In the genomic region with DNA sequence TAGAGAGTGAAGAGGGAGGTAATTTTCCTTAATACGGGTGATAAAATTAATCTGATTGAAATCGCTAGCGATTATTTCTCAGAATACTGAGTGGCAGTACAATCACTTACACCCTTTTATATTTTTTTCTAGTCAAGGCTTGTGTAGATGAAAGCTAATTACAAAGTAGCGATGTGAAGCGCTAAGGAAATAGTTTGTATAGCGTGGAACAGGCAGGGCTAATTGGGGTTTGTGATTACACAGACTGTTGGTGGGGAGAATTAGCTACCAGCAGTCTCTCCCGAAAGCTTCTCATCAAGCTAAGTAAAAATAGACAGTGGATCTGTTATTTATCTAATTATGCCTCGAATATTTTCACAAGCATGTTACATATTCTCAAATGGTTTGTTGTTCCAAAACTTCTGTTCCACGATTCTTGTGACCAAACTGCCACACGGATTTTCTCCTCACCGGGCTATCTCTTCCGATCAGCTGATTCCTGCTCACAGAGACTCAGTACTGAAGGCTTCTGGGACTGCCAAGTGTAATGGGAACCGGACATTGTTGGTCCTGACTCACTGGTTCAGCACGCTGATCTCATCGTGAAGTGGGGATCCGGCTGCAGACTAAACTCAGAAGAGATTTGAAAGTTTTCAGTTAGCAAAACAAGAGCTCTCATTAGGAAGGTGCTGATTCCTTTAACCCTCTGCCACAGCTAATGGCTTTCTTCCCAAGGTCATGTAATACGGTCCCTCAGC, we compare ENCODE assay signal across 13 mouse cellular contexts.
DNase-seq lines count a peak whose midpoint lies in the region; ATAC-seq lines count a peak whose summit lies in the region.
"Had no signal": no experiment of that assay in that cellular context is flagged by ENCODE, and none has a peak within 500 bp of the region (broad histone marks: within the 10 kb centered on the region; RNA-seq: fewer than 3 reads in every experiment).

No protein-coding gene starts in this region.

- intact Hi-C loops in heart, postnatal 10 days (cut with DNase I): no loop called here
- intact Hi-C loops in heart, postnatal 36 days (cut with DNase I): no loop called here

- H3K4me2 ChIP-seq in forebrain, embryonic 14.5 days (ENCODE audit: low read length): peak overlapping the region; percentile 37

- peak; percentile 73 for ATAC-seq in forebrain, embryonic 14.5 days
- ATAC-seq in activated CD4-positive, CD25-positive, alpha-beta regulatory T cell, adult 4 months: no peak
- ATAC-seq: hindbrain, embryonic 16.5 days; liver, postnatal 0 days had no signal

- H3K4me1 ChIP-seq in forebrain, embryonic 14.5 days (ENCODE audit: control insufficient read depth, insufficient read depth, low read length): peaks cover 2% of the 10 kb centered on the region; the same call in 1 of the 2 replicates

- H3K27ac ChIP-seq in forebrain, embryonic 14.5 days (ENCODE audit: low read depth, low read length): no peak overlapping the region
- H3K27ac ChIP-seq: macrophage had no signal

- H3K4me3 ChIP-seq in forebrain, embryonic 14.5 days (ENCODE audit: low read depth, low read length): peak overlapping the region; percentile 3; the same call in 1 of the 2 replicates

- 17% methylated on average over 17 of the region's 17 CpGs for WGBS in forebrain, embryonic 14.5 days

- H3K36me3 ChIP-seq in forebrain, embryonic 14.5 days (ENCODE audit: control insufficient read depth, insufficient read depth, low read length): no peaks in the 10 kb centered on the region

- peak; percentile 2 to 8 for DNase-seq in heart, postnatal 10 days
- DNase-seq in heart, postnatal 36 days: no peak
- peak; percentile 49 for DNase-seq in ES-CJ7 (ENCODE audit: low read depth, low spot score)
- DNase-seq in Muller cell, postnatal 12 days (ENCODE audit: inconsistent ontology term): peak; percentile 76
- DNase-seq in forebrain, embryonic 14.5 days (ENCODE audit: low spot score): peak; percentile 72
- no peak for DNase-seq in urinary bladder, postnatal 10 days (ENCODE audit: low spot score)
- DNase-seq: cerebellum, adult 8-10 months; heart, adult 11 months; kidney, adult 9 months; liver, postnatal 0 days had no signal

- H3K9ac ChIP-seq in forebrain, embryonic 14.5 days (ENCODE audit: low read length): no peak overlapping the region
- H3K9ac ChIP-seq: liver, postnatal 0 days had no signal

- H3K9me3 ChIP-seq in forebrain, embryonic 14.5 days (replicated peaks; ENCODE audit: control insufficient read depth, low read length): no peaks in the 10 kb centered on the region

- H3K27me3 ChIP-seq in forebrain, embryonic 14.5 days (replicated peaks; ENCODE audit: control insufficient read depth, insufficient read depth, low read length): no peaks in the 10 kb centered on the region

Comparison
In these comparisons a context has a peak if more than half of its experiments do, and no peak if none do; other contexts are left out.
1. DNase-seq: peak in heart, postnatal 10 days (2 of 2), ES-CJ7 (single experiment), Muller cell, postnatal 12 days (single experiment) and forebrain, embryonic 14.5 days (single experiment); none in heart, postnatal 36 days (0 of 2) and urinary bladder, postnatal 10 days (single experiment).